Mouse (Mus musculus) brain, embryonic 14.5 days (tissue): Measurements from ENCODE around the gene Pip. TPM values are rescaled to one million over a fixed set of nuclear protein-coding genes. Genes with fewer than 3 reads are reported as not detected.

Experiments
- DNase-seq: peaks from one replicate; pipeline ENCODE4 v3.0.0-alpha.2; 2011; ENCODE audit warnings: low read depth
- CTCF ChIP-seq: fragments of 200-500 bp; IDR thresholded peaks from 2 replicates; pipeline ENCODE4 v1.5.1; 2012; ENCODE audit warnings: inconsistent platforms, mild to moderate bottlenecking, moderate library complexity, borderline replicate concordance; ENCODE audit not compliant: insufficient read depth, insufficient read length; ENCODE audit errors: extremely low read depth
- POLR2A ChIP-seq: fragments of 200-500 bp; IDR thresholded peaks from 2 replicates; pipeline ENCODE4 v1.6.1; 2012; ENCODE audit warnings: mild to moderate bottlenecking, inconsistent platforms, borderline replicate concordance; ENCODE audit not compliant: poor library complexity, insufficient read depth, insufficient read length, severe bottlenecking; ENCODE audit errors: extremely low read depth
- polyA plus RNA-seq: library from polyadenylated mRNA; depleted of rRNA; stranded (reverse); fragments of >200 nt; gene quantifications from 2 replicates; pipeline ENCODE4 v1.2.3, GENCODE M21; 2012; rRNA removed

The Pip gene
- polyA plus RNA-seq, result not detected in 2 replicates

DNA sequence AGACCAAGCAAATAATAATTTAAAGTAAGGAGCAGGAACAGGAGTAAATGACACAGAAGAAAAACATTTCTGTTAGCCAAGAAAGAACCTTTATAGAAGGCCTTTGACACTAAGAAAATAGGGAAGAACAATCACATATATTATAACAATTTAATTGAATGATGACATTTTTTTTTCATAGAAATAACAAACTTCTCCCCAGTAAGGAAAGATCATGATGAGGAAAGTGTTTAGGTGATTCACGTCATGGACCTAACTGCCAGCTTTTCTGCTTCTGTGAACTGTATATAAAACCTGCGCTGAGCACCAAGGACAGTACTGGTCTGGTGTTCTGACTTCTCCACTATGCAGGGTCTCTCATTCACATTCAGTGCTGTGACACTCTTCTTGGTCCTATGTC lies at the start of gene Pip:
Pip (plus strand) TSS at position 301 of the 400 bp plus-strand sequence.
- no peak for DNase-seq
- TF ChIP-seq POLR2A (no peak), CTCF (no peak)

DNA sequence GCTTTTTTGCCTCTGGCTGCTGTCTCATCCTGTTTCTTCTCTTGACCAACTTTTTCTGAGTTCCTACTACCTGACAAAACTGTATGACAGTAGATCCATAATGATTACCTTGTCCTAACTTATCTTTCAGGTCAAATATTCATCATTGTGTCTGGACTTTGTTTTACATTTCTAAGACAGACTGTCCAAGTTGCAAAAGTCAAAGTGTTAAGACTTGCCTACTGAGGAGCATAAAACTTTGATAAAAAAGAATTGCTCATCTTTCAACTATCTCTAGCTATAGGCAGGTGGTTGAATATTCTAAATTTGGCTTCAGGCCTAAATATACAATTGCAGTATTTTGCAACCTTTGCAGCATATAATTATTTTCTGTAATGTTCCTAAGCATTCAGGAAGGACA lies 23.2 kb upstream of the Pip start:
- TF ChIP-seq POLR2A (no peak), CTCF (no peak)
- no peak for DNase-seq

DNA sequence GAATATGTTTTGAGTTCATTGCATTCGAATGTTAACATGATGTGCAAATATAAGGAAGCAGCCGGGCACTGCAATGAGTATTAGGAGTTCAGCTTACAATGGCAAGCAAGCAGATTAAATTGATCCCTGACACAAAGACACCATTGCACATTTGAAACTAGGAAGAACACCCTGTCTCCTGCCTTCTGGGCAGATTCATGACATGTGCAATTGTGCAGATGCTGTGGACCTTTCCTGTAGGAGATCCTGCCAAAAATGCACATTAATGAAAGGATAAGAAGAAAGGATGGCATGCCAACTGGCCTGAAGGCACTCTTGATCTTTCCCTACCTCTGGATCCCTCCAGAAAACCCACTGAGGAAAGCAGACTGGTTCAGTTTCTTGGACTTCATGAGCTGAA lies 17.8 kb upstream of the Pip start:
- DNase-seq, result no peak
- TF ChIP-seq POLR2A (no peak), CTCF (no peak)

GRCm38 (mm10) chr6:41852689-41853088 lies 5.4 kb downstream of the Pip start, which contains the start of gene Sval2:
Gene Sval2, plus strand, starts transcription at chr6:41852989.
- no peak for DNase-seq
- TF ChIP-seq CTCF, result no peak
- no peak for TF ChIP-seq POLR2A

DNA sequence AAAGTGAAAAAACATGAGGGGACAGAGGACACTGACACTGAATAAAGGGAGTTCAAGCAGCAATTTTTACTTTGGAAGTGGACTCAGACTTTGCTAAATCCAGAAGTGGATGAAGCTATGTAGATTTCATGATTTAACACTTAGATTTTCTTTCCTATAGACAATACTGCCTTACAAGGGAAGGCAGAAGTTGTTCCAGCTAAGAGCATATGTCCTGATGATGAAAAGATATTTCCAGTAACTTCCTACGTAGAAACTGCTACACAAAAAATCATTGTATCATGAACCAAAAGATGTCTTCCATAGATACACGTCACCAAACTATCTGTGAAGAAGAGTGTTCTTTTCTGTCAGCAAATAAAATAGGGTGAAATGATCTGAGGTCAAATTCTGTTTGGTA lies 16.7 kb downstream of the Pip start:
- TF ChIP-seq CTCF (no peak), POLR2A (no peak)
- no peak for DNase-seq

Other genes with a start within 250 kb of the Pip start
- gene Ephb6, start 242.1 kb upstream of the Pip start, polyA plus RNA-seq, result 42.6 and 49.7 TPM in 2 replicates
- 0.04 and 0.06 TPM in 2 replicates for gene Trpv6, start 211.1 kb upstream of the Pip start, polyA plus RNA-seq
- gene Trpv5, start 166.8 kb upstream of the Pip start, polyA plus RNA-seq, result not detected in 2 replicates
- gene Llcfc1, start 163.1 kb upstream of the Pip start, polyA plus RNA-seq, result not detected in 2 replicates
- gene Kel, start 143.2 kb upstream of the Pip start, polyA plus RNA-seq, result 0.49 and 0.58 TPM in 2 replicates
- gene Olfr459, start 72.4 kb upstream of the Pip start, polyA plus RNA-seq, result not detected in 2 replicates
- gene Sval2, start 5.5 kb downstream of the Pip start, polyA plus RNA-seq, result not detected in 2 replicates
- gene Sval1, start 104.1 kb downstream of the Pip start, polyA plus RNA-seq, result not detected in 2 replicates
- gene Sval3, start 120.6 kb downstream of the Pip start, polyA plus RNA-seq, result not detected in 2 replicates
- not detected in 2 replicates for gene Sva, start 190.9 kb downstream of the Pip start, polyA plus RNA-seq